Mouse (Mus musculus): ENCODE results near the gene March1. TPM values are rescaled to one million over a fixed set of nuclear protein-coding genes. Genes with fewer than 3 reads are reported as not detected.
A peak's percentile ranks its signal among the peaks of the same experiment; 100 is the strongest.

Gene March1
- polyA plus RNA-seq (2016; fragmentation: Nextera tagmentation; extraction: Ambion mirVana), result 0.47 and 0.97 TPM in 2 replicates

- no peaks in the 10 kb centered on the region for H3K9me3 ChIP-seq
- no peaks in the 10 kb centered on the region for H3K36me3 ChIP-seq (replicated peaks)
- peaks cover 25% of the 10 kb centered on the region for H3K27me3 ChIP-seq (ENCODE audit: poor library complexity, severe bottlenecking)
- no peak within 1 kb of the TSS for H3K27ac ChIP-seq
- WGBS, result under 1% methylated on average over 23 of the region's 23 CpGs
- peaks cover 12% of the 10 kb centered on the region for H3K4me1 ChIP-seq
- DNase-seq (ENCODE audit: extremely low spot score, low spot score), result peak; percentile 15
- peak within 1 kb of the TSS; percentile 41 for H3K4me3 ChIP-seq
These were observed at the start of gene March1 for GRCm38 (mm10) chr8:65617871-65618751. TSS of gene March1 (plus strand) at chr8:65617900.

GRCm38 (mm10) chr8:65586909-65587308 lies 30.8 kb upstream of the March1 start:
- Histone ChIP-seq H3K9me3 (no peaks in the 10 kb centered on the region), H3K27me3 (ENCODE audit: poor library complexity, severe bottlenecking) (no peaks in the 10 kb centered on the region), H3K4me1 (no peaks in the 10 kb centered on the region), H3K4me3 (no peak overlapping the region), H3K36me3 (replicated peaks) (no peaks in the 10 kb centered on the region), H3K27ac (no peak overlapping the region)
- DNase-seq (ENCODE audit: extremely low spot score, low spot score), result no peak
- 70% methylated on average over 1 of the region's 1 CpGs for WGBS

GRCm38 (mm10) chr8:65603241-65603640 lies 14.5 kb upstream of the March1 start:
- 52% methylated on average over 2 of the region's 2 CpGs for WGBS
- Histone ChIP-seq H3K27me3 (ENCODE audit: poor library complexity, severe bottlenecking) (no peaks in the 10 kb centered on the region), H3K9me3 (no peaks in the 10 kb centered on the region), H3K4me3 (no peak overlapping the region), H3K4me1 (no peaks in the 10 kb centered on the region), H3K36me3 (replicated peaks) (no peaks in the 10 kb centered on the region), H3K27ac (no peak overlapping the region)
- no peak for DNase-seq (ENCODE audit: extremely low spot score, low spot score)

GRCm38 (mm10) chr8:65609509-65609908 lies 8.2 kb upstream of the March1 start:
- H3K27me3 ChIP-seq (ENCODE audit: poor library complexity, severe bottlenecking), result no peaks in the 10 kb centered on the region
- H3K4me1 ChIP-seq, result no peaks in the 10 kb centered on the region
- H3K27ac ChIP-seq, result no peak overlapping the region
- no peak overlapping the region for H3K4me3 ChIP-seq
- WGBS, result 75% methylated on average over 2 of the region's 2 CpGs
- no peaks in the 10 kb centered on the region for H3K9me3 ChIP-seq
- no peaks in the 10 kb centered on the region for H3K36me3 ChIP-seq (replicated peaks)
- DNase-seq (ENCODE audit: extremely low spot score, low spot score), result no peak

- Histone ChIP-seq H3K27me3 (ENCODE audit: poor library complexity, severe bottlenecking) (peaks cover 25% of the 10 kb centered on the region), H3K27ac (no peak overlapping the region), H3K4me3 (no peak overlapping the region), H3K9me3 (no peaks in the 10 kb centered on the region), H3K4me1 (peaks cover 12% of the 10 kb centered on the region), H3K36me3 (replicated peaks) (no peaks in the 10 kb centered on the region)
- DNase-seq (ENCODE audit: extremely low spot score, low spot score), result no peak
- WGBS, result 26% methylated on average over 7 of the region's 7 CpGs
These were observed 1.3 kb downstream of the March1 start for GRCm38 (mm10) chr8:65618966-65619365.

- Histone ChIP-seq H3K4me3 (no peak overlapping the region), H3K27ac (no peak overlapping the region), H3K36me3 (replicated peaks) (no peaks in the 10 kb centered on the region), H3K27me3 (ENCODE audit: poor library complexity, severe bottlenecking) (no peaks in the 10 kb centered on the region), H3K4me1 (no peaks in the 10 kb centered on the region), H3K9me3 (no peaks in the 10 kb centered on the region)
- DNase-seq (ENCODE audit: extremely low spot score, low spot score), result no peak
These were observed 27.2 kb downstream of the March1 start for GRCm38 (mm10) chr8:65644931-65645330.

GRCm38 (mm10) chr8:65645502-65645901 lies 27.8 kb downstream of the March1 start:
- no peak for DNase-seq (ENCODE audit: extremely low spot score, low spot score)
- Histone ChIP-seq H3K27me3 (ENCODE audit: poor library complexity, severe bottlenecking) (no peaks in the 10 kb centered on the region), H3K4me3 (no peak overlapping the region), H3K9me3 (no peaks in the 10 kb centered on the region), H3K36me3 (replicated peaks) (no peaks in the 10 kb centered on the region), H3K4me1 (no peaks in the 10 kb centered on the region), H3K27ac (no peak overlapping the region)
- 90% methylated on average over 1 of the region's 1 CpGs for WGBS

GRCm38 (mm10) chr8:65645945-65646344 lies 28.2 kb downstream of the March1 start:
- Histone ChIP-seq H3K4me1 (no peaks in the 10 kb centered on the region), H3K36me3 (replicated peaks) (no peaks in the 10 kb centered on the region), H3K27me3 (ENCODE audit: poor library complexity, severe bottlenecking) (no peaks in the 10 kb centered on the region), H3K9me3 (no peaks in the 10 kb centered on the region), H3K27ac (no peak overlapping the region), H3K4me3 (no peak overlapping the region)
- DNase-seq (ENCODE audit: extremely low spot score, low spot score), result no peak
- 94% methylated on average over 1 of the region's 1 CpGs for WGBS

- Histone ChIP-seq H3K4me1 (no peaks in the 10 kb centered on the region), H3K27me3 (ENCODE audit: poor library complexity, severe bottlenecking) (no peaks in the 10 kb centered on the region), H3K27ac (no peak overlapping the region), H3K4me3 (no peak overlapping the region), H3K9me3 (no peaks in the 10 kb centered on the region), H3K36me3 (replicated peaks) (no peaks in the 10 kb centered on the region)
- DNase-seq (ENCODE audit: extremely low spot score, low spot score), result no peak
- 86% methylated on average over 6 of the region's 6 CpGs for WGBS
These were observed 38.2 kb downstream of the March1 start for GRCm38 (mm10) chr8:65655924-65656323.

- Histone ChIP-seq H3K4me3 (no peak overlapping the region), H3K4me1 (no peaks in the 10 kb centered on the region), H3K27me3 (ENCODE audit: poor library complexity, severe bottlenecking) (no peaks in the 10 kb centered on the region), H3K36me3 (replicated peaks) (no peaks in the 10 kb centered on the region), H3K27ac (no peak overlapping the region), H3K9me3 (no peaks in the 10 kb centered on the region)
- 95% methylated on average over 2 of the region's 2 CpGs for WGBS
- DNase-seq (ENCODE audit: extremely low spot score, low spot score), result no peak
These were observed 44.2 kb downstream of the March1 start for GRCm38 (mm10) chr8:65661885-65662284.

GRCm38 (mm10) chr8:65665786-65666185 lies 48.1 kb downstream of the March1 start:
- WGBS, result 95% methylated on average over 2 of the region's 2 CpGs
- DNase-seq (ENCODE audit: extremely low spot score, low spot score), result no peak

GRCm38 (mm10) chr8:65743066-65743465 lies 125.4 kb downstream of the March1 start:
- H3K9me3 ChIP-seq, result no peaks in the 10 kb centered on the region
- DNase-seq (ENCODE audit: extremely low spot score, low spot score), result no peak
- H3K27ac ChIP-seq, result no peak overlapping the region
- no peaks in the 10 kb centered on the region for H3K27me3 ChIP-seq (ENCODE audit: poor library complexity, severe bottlenecking)
- no peak overlapping the region for H3K4me3 ChIP-seq
- no peaks in the 10 kb centered on the region for H3K36me3 ChIP-seq (replicated peaks)
- H3K4me1 ChIP-seq, result no peaks in the 10 kb centered on the region

More at GRCm38 (mm10) chr8:65665786-65666185, 48.1 kb downstream of the March1 start:
- Histone ChIP-seq H3K27ac (no peak overlapping the region), H3K9me3 (no peaks in the 10 kb centered on the region), H3K36me3 (replicated peaks) (no peaks in the 10 kb centered on the region), H3K4me1 (no peaks in the 10 kb centered on the region), H3K4me3 (no peak overlapping the region), H3K27me3 (ENCODE audit: poor library complexity, severe bottlenecking) (no peaks in the 10 kb centered on the region)

GRCm38 (mm10) chr8:65775815-65776214 lies 158.1 kb downstream of the March1 start:
- WGBS, result 78% methylated on average over 2 of the region's 2 CpGs
- H3K4me3 ChIP-seq, result no peak overlapping the region
- H3K9me3 ChIP-seq, result no peaks in the 10 kb centered on the region
- no peak for DNase-seq (ENCODE audit: extremely low spot score, low spot score)
- H3K27ac ChIP-seq, result no peak overlapping the region
- no peaks in the 10 kb centered on the region for H3K36me3 ChIP-seq (replicated peaks)
- no peaks in the 10 kb centered on the region for H3K27me3 ChIP-seq (ENCODE audit: poor library complexity, severe bottlenecking)
- H3K4me1 ChIP-seq, result no peaks in the 10 kb centered on the region

Data from forebrain, embryonic 10.5 days (tissue).